Mouse (Mus musculus) bone marrow, adult 2 months (tissue): ENCODE data around the gene Cybrd1.

Experiments used
- CTCF ChIP-seq: fragments of 200-500 bp; IDR thresholded peaks from 2 replicates; pipeline ENCODE4 v1.5.1; 2011; ENCODE audit warnings: low read length, control low read depth; ENCODE audit not compliant: control insufficient read depth, insufficient read depth
- POLR2A ChIP-seq: fragments of 200-500 bp; IDR thresholded peaks from 2 replicates; pipeline ENCODE4 v1.6.1; 2011; ENCODE audit warnings: low read depth, mild to moderate bottlenecking, control low read depth, low read length, borderline replicate concordance; ENCODE audit not compliant: control insufficient read depth

GRCm38 (mm10) chr2:71117797-71118708 lies at the start of gene Cybrd1:
- no peak for TF ChIP-seq CTCF
- TF ChIP-seq POLR2A: no peak
